Mouse (Mus musculus): ENCODE measurements around the gene Cacnb4.

- TF ChIP-seq POLR2A (IDR thresholded peaks at IDR 0.05; ENCODE audit: insufficient read length, low read depth) (no peak), POLR2AphosphoS2 (IDR thresholded peaks at IDR 0.05; ENCODE audit: insufficient read length, low read depth) (no peak), TCF12 (IDR thresholded peaks at IDR 0.05; ENCODE audit: insufficient read depth, poor library complexity, severe bottlenecking) (no peak), E2F4 (IDR thresholded peaks at IDR 0.05; ENCODE audit: insufficient read depth) (no peak), CEBPB (IDR thresholded peaks at IDR 0.05; ENCODE audit: insufficient read depth, poor library complexity, severe bottlenecking) (no peak), MAX (IDR thresholded peaks at IDR 0.05; ENCODE audit: low read depth) (no peak), USF1 (IDR thresholded peaks at IDR 0.05; ENCODE audit: low read depth) (no peak)
Measured at GRCm38 (mm10) chr2:52668480-52668879, 8.2 kb downstream of the Cacnb4 start.

Data from myocyte (in vitro differentiated cells).